Mouse (Mus musculus) CH12.LX (cell line): Measurements from ENCODE around the gene Zfp618.

Experiments used
- BHLHE40 ChIP-seq: IDR thresholded peaks from 2 replicates; pipeline ENCODE4 v1.6.1; 2011; ENCODE audit warnings: mild to moderate bottlenecking, low read depth, low read length, improper control_type of control experiment
- CHD2 ChIP-seq: IDR thresholded peaks from 2 replicates; pipeline ENCODE4 v1.6.1; 2011; ENCODE audit warnings: low read length, improper control_type of control experiment
- JUN ChIP-seq: IDR thresholded peaks from 2 replicates; pipeline ENCODE4 v1.6.1; 2011; ENCODE audit warnings: low read depth, mild to moderate bottlenecking, low read length, improper control_type of control experiment, moderate library complexity; ENCODE audit not compliant: insufficient read depth
- SMC3 ChIP-seq: IDR thresholded peaks from 2 replicates; pipeline ENCODE4 v1.6.1; 2011; ENCODE audit warnings: low read depth, low read length, improper control_type of control experiment

GRCm38 (mm10) chr4:63171969-63172685, 206.8 kb downstream of the Zfp618 start, which contains the start of gene Kif12:
- TF ChIP-seq JUN, result no peak
- TF ChIP-seq BHLHE40, result no peak
- no peak for TF ChIP-seq SMC3
- TF ChIP-seq CHD2, result no peak
